Mouse (Mus musculus): ENCODE results near the gene Rerg.
"Not testable (repeated sequence)": the region's sequence is repeated elsewhere in the genome, so short reads cannot be mapped to it uniquely, and the experiment has no call there.

Gene Rerg

GRCm38 (mm10) chr6:137087956-137088355 is 82.3 kb downstream of the Rerg start:
- in situ Hi-C loops (cut with MboI, MseI) = no loop called here

GRCm38 (mm10) chr6:137087470-137087869 is 82.8 kb downstream of the Rerg start:
- in situ Hi-C loops (cut with MboI, MseI) = no loop called here

GRCm38 (mm10) chr6:137079701-137080100 is 90.6 kb downstream of the Rerg start:
- in situ Hi-C loops (cut with MboI, MseI) = no loop called here

GRCm38 (mm10) chr6:137076731-137077130 is 93.6 kb downstream of the Rerg start:
- in situ Hi-C loops (cut with MboI, MseI) = no loop called here

DNA sequence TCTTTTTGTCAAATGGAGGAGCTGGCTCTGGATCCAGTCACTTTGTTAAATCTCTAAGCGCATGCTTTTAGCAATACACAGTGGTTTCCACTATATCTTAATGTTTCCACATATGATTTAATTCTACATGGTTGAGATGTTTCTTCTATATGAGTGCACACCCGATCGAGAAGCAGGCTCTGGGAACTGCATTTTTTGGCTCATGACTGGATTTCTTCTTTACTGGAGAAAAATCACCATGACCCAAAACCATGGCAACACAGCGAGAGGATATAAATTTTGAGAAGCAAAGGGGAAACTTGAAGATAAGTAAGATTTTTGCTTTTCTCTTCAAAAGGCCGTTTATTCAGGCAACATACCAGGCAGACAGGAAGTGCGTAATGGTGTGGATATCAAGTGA is 94.1 kb downstream of the Rerg start:
- in situ Hi-C loops (cut with MboI, MseI) = no loop called here

GRCm38 (mm10) chr6:137072256-137072655 is 98.0 kb downstream of the Rerg start:
- in situ Hi-C loops (cut with MboI, MseI) = no loop called here

DNA sequence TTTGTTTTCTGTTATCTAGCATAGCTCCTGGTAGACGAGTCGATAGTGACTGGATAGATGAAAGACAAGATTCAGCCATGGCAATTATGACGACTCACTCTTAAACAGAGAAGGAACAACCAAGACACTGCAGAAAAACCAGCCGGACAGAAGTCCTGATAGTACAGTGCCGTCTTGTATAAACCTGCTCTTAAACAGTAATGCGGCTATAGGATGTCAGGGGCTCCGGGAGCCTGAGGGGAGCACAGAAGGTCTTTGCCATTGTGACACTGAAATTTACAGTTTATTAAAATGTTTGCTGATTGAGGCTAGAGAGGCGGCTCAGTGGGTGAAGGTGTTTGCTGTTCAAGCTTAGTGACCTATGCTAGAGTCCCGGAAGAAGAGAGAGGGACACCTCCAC is 98.8 kb downstream of the Rerg start:
- in situ Hi-C loops (cut with MboI, MseI) = no loop called here

DNA sequence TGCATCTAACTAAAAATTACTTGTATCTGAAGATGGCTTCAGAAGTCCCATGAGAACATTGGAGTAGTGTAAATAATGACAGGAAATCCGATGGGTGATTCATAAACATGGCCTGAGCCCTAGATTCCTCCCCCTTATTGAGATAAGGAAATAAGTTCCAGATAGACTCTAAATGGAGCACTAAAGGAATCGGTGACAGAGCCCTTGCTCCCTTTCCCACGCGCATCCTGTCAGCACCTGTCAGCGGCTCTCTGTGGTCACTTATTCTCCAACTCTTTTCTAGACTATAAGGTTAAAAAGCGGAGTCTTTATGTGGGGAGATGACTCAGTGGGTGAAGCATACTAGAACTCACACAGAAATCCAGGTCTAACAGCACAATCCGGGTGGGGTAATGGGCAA is 104.8 kb downstream of the Rerg start:
- in situ Hi-C loops (cut with MboI, MseI) = no loop called here

GRCm38 (mm10) chr6:137064786-137065185 is 105.5 kb downstream of the Rerg start:
- in situ Hi-C loops (cut with MboI, MseI) = no loop called here

DNA sequence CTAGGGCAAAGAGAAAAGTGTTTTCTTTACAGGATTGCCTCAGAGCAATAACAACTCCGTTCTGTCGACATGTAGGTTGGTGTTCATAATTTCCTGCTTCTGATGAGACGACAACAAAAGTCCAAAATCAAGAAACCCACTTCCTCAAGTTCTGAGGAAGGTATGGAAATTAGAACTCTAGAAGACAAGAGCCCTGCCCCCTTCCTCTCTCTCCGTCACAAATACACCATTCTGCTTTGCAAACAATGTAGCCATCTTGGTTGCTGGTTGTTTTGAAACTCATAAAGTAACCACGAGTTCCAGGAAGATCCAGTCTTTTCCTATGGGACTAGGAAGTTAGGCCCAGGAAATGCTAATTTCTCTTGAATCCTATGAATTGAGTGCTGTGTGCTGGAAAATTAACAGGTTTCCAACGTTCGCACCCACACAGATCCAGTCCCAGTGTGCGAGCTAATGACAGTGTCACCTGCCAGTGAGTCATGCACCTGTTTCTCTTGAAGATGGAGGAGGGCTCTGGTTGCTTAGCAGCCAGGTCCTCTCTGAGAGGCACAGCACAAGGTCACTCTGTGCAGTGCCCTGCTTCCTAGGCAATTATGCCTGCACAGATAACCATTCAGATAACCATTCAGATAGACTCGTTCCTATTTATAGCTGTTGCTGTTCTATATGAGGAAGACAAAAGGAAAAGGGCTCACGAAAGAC is 106.9 kb downstream of the Rerg start:
- in situ Hi-C loops (cut with MboI, MseI) = no loop called here

DNA sequence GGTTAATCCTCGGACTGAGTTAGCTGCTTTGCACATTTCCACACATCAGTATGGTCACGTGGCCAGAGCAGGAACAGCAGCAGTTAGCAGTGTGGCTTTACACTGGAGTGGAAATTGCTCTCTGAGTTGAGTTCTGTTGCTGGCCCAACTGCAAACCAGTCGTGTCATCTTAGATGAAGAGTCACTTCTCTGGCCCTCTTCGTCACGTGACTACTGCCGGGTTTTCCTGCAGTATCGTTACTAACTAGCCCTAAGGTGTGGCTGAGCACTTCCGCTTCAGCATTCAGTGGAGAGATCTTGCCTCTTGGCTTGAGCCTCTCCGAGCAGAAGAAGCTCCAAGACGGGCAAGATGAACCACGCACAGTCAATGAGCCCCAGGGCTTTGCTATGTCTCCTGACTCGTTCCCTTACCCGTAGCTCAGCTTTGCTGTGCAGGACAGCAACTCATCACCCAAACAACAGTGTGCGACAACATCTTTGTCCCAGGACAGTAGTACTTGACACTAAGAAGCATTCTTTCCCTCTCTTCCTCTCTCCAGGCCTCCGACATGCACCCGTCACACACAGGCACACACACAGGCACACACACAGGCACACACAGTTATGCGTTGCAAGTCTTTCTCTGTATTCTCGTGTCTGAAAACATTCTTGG is 108.3 kb downstream of the Rerg start:
- in situ Hi-C loops (cut with MboI, MseI) = no loop called here

- in situ Hi-C loops (cut with MboI, MseI) = no loop called here
Measured at GRCm38 (mm10) chr6:137060595-137060994, 109.7 kb downstream of the Rerg start.

- in situ Hi-C loops (cut with MboI, MseI) = no loop called here
Measured at GRCm38 (mm10) chr6:137058257-137058656, 112.0 kb downstream of the Rerg start.

DNA sequence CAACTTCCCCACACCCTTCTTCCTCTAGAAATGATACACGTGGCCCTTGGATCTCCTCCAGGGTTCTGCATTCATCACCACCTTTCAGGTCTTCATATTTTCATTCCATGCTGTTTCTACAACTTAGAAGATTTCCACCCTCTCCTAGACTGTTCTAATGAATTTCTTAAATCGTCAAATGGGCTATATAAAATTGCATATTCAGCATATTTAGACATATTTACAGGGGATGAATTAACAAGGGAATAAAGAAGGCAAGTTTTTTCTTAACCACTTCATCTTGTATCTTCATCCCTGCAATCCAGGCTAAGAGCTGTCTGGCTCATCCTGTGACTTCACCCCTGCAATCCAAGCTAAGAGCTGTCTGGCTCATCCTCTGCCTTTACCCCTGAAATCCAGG is 116.2 kb downstream of the Rerg start:
- in situ Hi-C loops (cut with MboI, MseI) = loop anchor here (5.0 kb wide), 1 partner anchor 113 kb away; no protein-coding TSS in a partner anchor

- in situ Hi-C loops (cut with MboI, MseI) = loop anchor here (5.0 kb wide), 1 partner anchor 114 kb away; no protein-coding TSS in a partner anchor
Measured at GRCm38 (mm10) chr6:137053464-137053863, 116.8 kb downstream of the Rerg start.

DNA sequence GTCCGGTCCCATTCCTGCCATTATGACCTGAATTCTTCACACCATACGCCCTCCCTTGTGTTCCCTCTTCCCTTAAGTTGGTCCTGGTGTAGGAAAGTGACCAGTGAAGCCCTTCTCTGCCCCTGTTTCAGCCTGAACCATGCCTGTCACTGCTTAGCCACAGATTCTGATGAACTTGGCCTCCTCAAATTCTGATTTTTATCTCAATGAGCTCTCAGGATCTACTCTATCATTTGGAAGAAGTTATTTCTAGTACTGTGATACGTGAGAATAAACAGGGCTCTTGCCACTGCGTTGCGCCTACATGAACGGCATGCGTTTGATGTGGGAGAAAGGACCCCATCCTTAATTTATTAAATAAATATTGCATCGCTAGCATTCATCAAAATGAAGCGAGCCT is 117.3 kb downstream of the Rerg start:
- in situ Hi-C loops (cut with MboI, MseI) = loop anchor here (5.0 kb wide), 1 partner anchor 114 kb away; no protein-coding TSS in a partner anchor

DNA sequence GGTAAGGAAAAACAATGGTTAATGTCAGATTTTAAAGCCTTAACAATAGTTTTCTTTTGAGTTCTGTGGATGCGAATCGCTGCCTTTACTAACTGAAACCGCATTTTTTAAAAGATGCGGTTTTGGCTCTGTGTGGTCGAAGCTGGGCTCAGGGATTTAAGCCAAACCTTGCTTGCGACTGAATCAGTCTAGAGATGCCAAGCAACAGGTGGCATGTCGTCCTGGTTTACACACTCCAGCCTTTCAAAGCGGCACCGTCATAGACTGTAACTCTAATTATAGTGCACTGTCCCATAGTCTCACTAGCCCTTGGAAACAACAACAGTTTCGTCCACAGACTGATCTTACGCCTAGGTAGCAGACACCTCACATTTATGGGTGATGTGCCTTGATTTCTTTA is 123.3 kb downstream of the Rerg start:
- in situ Hi-C loops (cut with MboI, MseI) = no loop called here

DNA sequence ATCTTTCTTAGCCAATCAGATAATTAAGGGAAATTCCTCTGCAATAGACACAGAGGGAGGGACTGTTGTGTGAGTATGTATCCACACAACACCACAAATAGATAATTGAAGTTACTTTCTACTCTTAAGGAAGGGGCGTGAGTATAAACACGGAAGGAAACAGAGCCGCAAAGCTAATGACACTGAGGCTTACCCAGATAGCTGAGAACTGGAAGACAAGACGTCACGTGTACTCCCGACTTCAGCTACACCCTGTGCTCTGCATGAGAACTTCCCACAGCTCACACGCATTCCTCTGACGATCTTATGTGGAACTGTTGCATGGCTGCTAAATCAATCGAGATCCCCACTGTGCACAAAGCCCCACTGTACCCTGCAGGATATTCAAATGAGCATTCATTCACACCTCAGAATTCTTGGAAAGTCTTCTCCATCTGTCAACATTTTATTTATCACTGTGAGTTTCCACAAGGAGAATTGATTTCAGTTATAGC is 125.2 kb downstream of the Rerg start:
- in situ Hi-C loops (cut with MboI, MseI) = no loop called here

DNA sequence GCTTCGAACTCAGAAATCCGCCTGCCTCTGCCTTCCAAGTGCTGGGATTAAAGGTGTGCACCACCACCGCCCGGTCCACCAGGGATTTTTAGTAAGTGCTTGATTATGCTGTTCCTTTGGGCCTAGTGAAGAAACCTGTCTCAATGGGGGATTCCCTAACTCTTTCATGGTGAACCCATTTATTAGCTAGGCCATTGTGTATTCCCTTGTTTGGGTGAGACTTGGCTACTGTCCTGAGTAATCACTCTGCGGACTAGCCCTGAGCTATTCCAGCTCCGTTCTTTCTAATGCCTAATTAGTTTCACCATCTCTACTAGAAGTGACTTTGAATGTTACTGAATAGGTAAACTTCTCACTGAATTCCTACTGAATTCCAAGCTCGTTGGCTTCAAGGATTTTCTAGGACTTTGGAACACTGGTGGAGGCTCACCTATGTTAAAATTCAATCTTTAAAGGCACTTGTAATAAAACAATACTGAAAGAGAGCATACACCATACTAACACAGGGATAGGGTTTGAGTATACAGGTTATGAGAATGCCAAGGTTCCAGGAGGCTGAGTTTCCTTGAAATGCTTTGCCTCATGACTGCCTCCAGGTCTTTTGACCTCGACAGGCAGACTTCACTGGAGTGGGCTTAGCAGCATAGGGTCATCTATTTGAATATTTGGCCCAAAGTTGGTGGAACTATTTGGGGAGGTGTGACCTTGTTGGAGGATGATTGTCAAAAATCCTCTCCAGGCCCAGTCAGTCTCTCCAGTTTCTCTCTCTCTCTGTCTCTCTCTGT is 134.5 kb downstream of the Rerg start:
- in situ Hi-C loops (cut with MboI, MseI) = not testable (repeated sequence)

- in situ Hi-C loops (cut with MboI, MseI) = no loop called here
Measured at GRCm38 (mm10) chr6:137030611-137031097, 139.6 kb downstream of the Rerg start.

DNA sequence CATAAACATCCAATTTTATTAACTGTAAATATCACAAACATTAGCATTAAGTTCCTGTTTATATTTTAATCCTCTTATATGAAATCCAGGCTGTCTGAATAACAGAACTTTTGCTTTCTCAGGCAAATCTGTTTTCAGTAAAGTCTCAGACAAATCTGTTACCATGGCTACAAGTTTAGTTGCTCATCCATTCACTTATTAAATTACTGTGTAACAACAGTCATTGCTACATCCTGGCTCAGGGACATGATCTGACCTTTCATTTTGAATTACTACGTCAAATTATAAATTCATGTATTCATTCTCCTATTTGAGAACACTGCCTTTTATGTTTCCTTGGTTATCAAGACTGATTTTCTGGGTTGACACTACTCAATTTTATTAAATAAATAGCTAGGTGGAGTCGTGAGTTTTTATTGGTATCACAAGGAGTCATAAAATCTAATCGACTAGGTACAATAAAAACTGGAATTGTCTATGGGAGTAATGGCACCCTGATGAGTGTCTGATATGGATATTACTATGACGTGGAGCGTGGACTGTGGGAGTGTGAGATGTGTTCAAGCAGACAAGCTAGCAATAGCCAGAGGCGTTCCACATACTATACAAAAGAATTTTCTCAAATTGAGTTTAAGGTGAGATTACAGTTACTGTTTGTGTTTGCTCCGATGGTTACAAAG is 140.2 kb downstream of the Rerg start:
- in situ Hi-C loops (cut with MboI, MseI) = no loop called here

DNA sequence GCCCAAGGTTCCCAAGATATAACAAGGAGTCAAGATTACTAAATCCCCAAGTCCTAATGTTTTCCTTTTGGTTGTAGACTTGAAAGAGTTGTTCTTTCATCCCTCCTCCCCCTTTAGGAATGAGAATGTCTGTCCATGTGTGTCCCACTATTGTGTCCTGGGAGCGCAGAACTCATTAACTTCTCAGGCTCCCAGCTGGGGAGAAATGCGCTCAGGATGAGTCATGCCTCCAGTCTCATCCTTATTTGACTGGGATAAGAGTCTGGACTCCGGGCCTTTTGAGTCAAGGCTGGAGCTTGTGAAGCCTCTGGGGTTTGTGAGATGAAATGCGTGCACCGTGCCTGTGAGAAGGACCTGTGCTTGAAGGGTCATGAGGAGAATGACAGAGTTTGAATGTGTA is 144.8 kb downstream of the Rerg start:
- in situ Hi-C loops (cut with MboI, MseI) = no loop called here
